Mouse (Mus musculus) testis, adult 2 months (tissue): ENCODE data around the gene Asgr1. TPM values are rescaled to one million over a fixed set of nuclear protein-coding genes. Genes with fewer than 3 reads are reported as not detected.

ENCODE experiments used
- H3K27ac ChIP-seq: fragments of 200-500 bp; 2 replicates; pipeline ENCODE4 v1.5.1; 2012; ENCODE audit warnings: low read depth, low read length; ENCODE audit not compliant: control insufficient read depth, insufficient read depth
- H3K27me3 ChIP-seq: fragments of 200-500 bp; 2 replicates; pipeline ENCODE4 v1.6.1; 2012; ENCODE audit warnings: mild to moderate bottlenecking, low read length, moderate library complexity; ENCODE audit not compliant: control insufficient read depth, insufficient read depth
- H3K36me3 ChIP-seq: fragments of 200-500 bp; 2 replicates; pipeline ENCODE4 v1.6.1; 2012; ENCODE audit warnings: mild to moderate bottlenecking, low read length; ENCODE audit not compliant: control insufficient read depth, insufficient read depth
- H3K4me1 ChIP-seq: fragments of 200-500 bp; 2 replicates; pipeline ENCODE4 v1.6.1; 2012; ENCODE audit warnings: low read length; ENCODE audit not compliant: control insufficient read depth, insufficient read depth
- H3K4me3 ChIP-seq: fragments of 200-500 bp; 2 replicates; pipeline ENCODE4 v1.5.1; 2012; ENCODE audit warnings: low read depth, mild to moderate bottlenecking, low read length, moderate library complexity, mixed read lengths; ENCODE audit not compliant: control insufficient read depth
- CTCF ChIP-seq: fragments of 200-500 bp; IDR thresholded peaks from 2 replicates; pipeline ENCODE4 v1.5.1; 2012; ENCODE audit warnings: low read depth, mild to moderate bottlenecking, inconsistent platforms, low read length, moderate library complexity; ENCODE audit not compliant: control insufficient read depth, insufficient read depth, insufficient replicate concordance
- POLR2A ChIP-seq: fragments of 200-500 bp; IDR thresholded peaks from 2 replicates; pipeline ENCODE4 v1.6.1; 2012; ENCODE audit warnings: low read depth, mild to moderate bottlenecking, inconsistent platforms, low read length, moderate library complexity; ENCODE audit not compliant: control insufficient read depth
- polyA plus RNA-seq: library from polyadenylated mRNA; depleted of rRNA; stranded (reverse); fragments of >200 nt; gene quantifications from 2 replicates; pipeline ENCODE4 v1.2.3, GENCODE M21; 2012; rRNA removed

The Asgr1 gene
- polyA plus RNA-seq, result 1.00 and 1.4 TPM in 2 replicates

- H3K27me3 ChIP-seq, result no peaks in the 10 kb centered on the region
- no peak within 1 kb of the TSS for H3K4me3 ChIP-seq
- H3K27ac ChIP-seq, result peak within 1 kb of the TSS; percentile 30; the same call in 1 of the 2 replicates
- peaks cover 10% of the 10 kb centered on the region for H3K4me1 ChIP-seq
- H3K36me3 ChIP-seq, result no peaks in the 10 kb centered on the region
- TF ChIP-seq CTCF (no peak), POLR2A (no peak)
Measured at GRCm38 (mm10) chr11:70053898-70054570, at the start of gene Asgr1. Gene Asgr1 (plus strand): TSS chr11:70054085.

- no peak overlapping the region for H3K27ac ChIP-seq
- H3K4me3 ChIP-seq, result no peak overlapping the region
- H3K36me3 ChIP-seq, result peaks cover 6% of the 10 kb centered on the region
Measured at GRCm38 (mm10) chr11:70005521-70005920, 48.4 kb upstream of the Asgr1 start.

GRCm38 (mm10) chr11:70010033-70010432 is 43.9 kb upstream of the Asgr1 start:
- TF ChIP-seq CTCF (no peak), POLR2A (no peak)
- Histone ChIP-seq H3K4me3 (no peak overlapping the region), H3K36me3 (peaks cover 6% of the 10 kb centered on the region), H3K27me3 (no peaks in the 10 kb centered on the region), H3K27ac (no peak overlapping the region), H3K4me1 (peaks cover 7% of the 10 kb centered on the region)

More at GRCm38 (mm10) chr11:70005521-70005920, 48.4 kb upstream of the Asgr1 start:
- Histone ChIP-seq H3K4me1 (no peaks in the 10 kb centered on the region; the same call in 1 of the 2 replicates), H3K27me3 (no peaks in the 10 kb centered on the region)
- no peak; the same call in 1 of the 2 replicates for TF ChIP-seq CTCF

- peaks cover 6% of the 10 kb centered on the region for H3K36me3 ChIP-seq
- TF ChIP-seq CTCF (no peak), POLR2A (no peak)
- peaks cover 9% of the 10 kb centered on the region for H3K4me1 ChIP-seq
- no peak overlapping the region for H3K4me3 ChIP-seq
- H3K27ac ChIP-seq, result no peak overlapping the region
- no peaks in the 10 kb centered on the region for H3K27me3 ChIP-seq
Measured at GRCm38 (mm10) chr11:70010548-70010947, 43.3 kb upstream of the Asgr1 start.

GRCm38 (mm10) chr11:70010961-70011360 is 42.9 kb upstream of the Asgr1 start:
- H3K4me1 ChIP-seq, result peaks cover 9% of the 10 kb centered on the region
- no peak for TF ChIP-seq POLR2A

GRCm38 (mm10) chr11:70012931-70013330 is 41.0 kb upstream of the Asgr1 start:
- H3K36me3 ChIP-seq, result peaks cover 5% of the 10 kb centered on the region

More at GRCm38 (mm10) chr11:70010961-70011360, 42.9 kb upstream of the Asgr1 start:
- peaks cover 6% of the 10 kb centered on the region for H3K36me3 ChIP-seq
- H3K27me3 ChIP-seq, result no peaks in the 10 kb centered on the region
- H3K4me3 ChIP-seq, result no peak overlapping the region
- no peak overlapping the region for H3K27ac ChIP-seq

GRCm38 (mm10) chr11:70013408-70013807 is 40.5 kb upstream of the Asgr1 start:
- no peak overlapping the region for H3K27ac ChIP-seq

More at GRCm38 (mm10) chr11:70012931-70013330, 41.0 kb upstream of the Asgr1 start:
- TF ChIP-seq POLR2A (no peak), CTCF (no peak)
- Histone ChIP-seq H3K27me3 (no peaks in the 10 kb centered on the region), H3K27ac (no peak overlapping the region), H3K4me3 (no peak overlapping the region), H3K4me1 (peaks cover 9% of the 10 kb centered on the region)

GRCm38 (mm10) chr11:70014051-70014450 is 39.8 kb upstream of the Asgr1 start:
- TF ChIP-seq CTCF, result no peak
- no peak for TF ChIP-seq POLR2A
- H3K27me3 ChIP-seq, result no peaks in the 10 kb centered on the region
- H3K4me1 ChIP-seq, result peaks cover 14% of the 10 kb centered on the region
- H3K27ac ChIP-seq, result no peak overlapping the region
- no peak overlapping the region for H3K4me3 ChIP-seq
- peaks cover 2% of the 10 kb centered on the region for H3K36me3 ChIP-seq

More at GRCm38 (mm10) chr11:70013408-70013807, 40.5 kb upstream of the Asgr1 start:
- Histone ChIP-seq H3K27me3 (no peaks in the 10 kb centered on the region), H3K4me3 (no peak overlapping the region), H3K4me1 (peaks cover 11% of the 10 kb centered on the region), H3K36me3 (peaks cover 4% of the 10 kb centered on the region)
- TF ChIP-seq POLR2A (no peak), CTCF (no peak)
